Mouse (Mus musculus) hindbrain, postnatal 0 days (tissue): ENCODE measurements around the gene Acox2. TPM values are rescaled to one million over a fixed set of nuclear protein-coding genes. Genes with fewer than 3 reads are reported as not detected.

ENCODE experiments used
- ATAC-seq: fragments of 200-750 bp; cut with Nextera tagmentation; 2 replicates; pipeline ENCODE4 v1.8.0; 2017; ENCODE audit warnings: mild to moderate bottlenecking, moderate TSS enrichment, moderate library complexity
- DNase-seq: peaks from one replicate; pipeline ENCODE4 v3.0.0-alpha.2; 2015; ENCODE audit warnings: low spot score
- H3K27ac ChIP-seq: fragments of 300-500 bp; sonication (generic); 2 replicates; pipeline ENCODE4 v1.5.1; 2014; ENCODE audit warnings: mild to moderate bottlenecking
- H3K27me3 ChIP-seq: fragments of 300-500 bp; sonication (generic); 2 replicates; pipeline ENCODE4 v1.6.1; 2014; ENCODE audit warnings: low read length, mixed read lengths; ENCODE audit not compliant: insufficient read depth
- H3K36me3 ChIP-seq: fragments of 300-500 bp; sonication (generic); 2 replicates; pipeline ENCODE4 v1.6.1; 2014; ENCODE audit warnings: low read length, mixed read lengths; ENCODE audit not compliant: insufficient read depth
- H3K4me1 ChIP-seq: fragments of 300-500 bp; sonication (generic); 2 replicates; pipeline ENCODE4 v1.6.1; 2014; ENCODE audit warnings: antibody characterized with exemption, low read length, mixed read lengths; ENCODE audit not compliant: insufficient read depth
- H3K4me2 ChIP-seq: fragments of 300-500 bp; sonication (generic); 2 replicates; pipeline ENCODE4 v1.6.1; 2014; ENCODE audit warnings: low read depth, mild to moderate bottlenecking, low read length, moderate library complexity, mixed read lengths
- H3K4me3 ChIP-seq: fragments of 300-500 bp; sonication (generic); 2 replicates; pipeline ENCODE4 v1.5.1; 2014; ENCODE audit warnings: low read length
- H3K9ac ChIP-seq: fragments of 300-500 bp; sonication (generic); replicated peaks from 2 replicates; pipeline ENCODE4 v1.6.1; 2014; ENCODE audit warnings: mild to moderate bottlenecking, low read length, moderate library complexity, mixed read lengths
- H3K9me3 ChIP-seq: fragments of 300-500 bp; sonication (generic); 2 replicates; pipeline ENCODE4 v1.6.1; 2016; ENCODE audit warnings: low read length, mixed read lengths
- CTCF ChIP-seq: IDR thresholded peaks from 2 replicates; pipeline ENCODE4 v1.5.1; 2016; ENCODE audit warnings: antibody characterized with exemption, control low read depth, low read depth
- WGBS: fragments of 180-500 bp; shearing (Covaris S2); extraction: QIAGEN DNeasy Blood & Tissue Kit; methylation state at CpG from one replicate; pipeline ENCODE4 v1.1.7; 2014; 5-methylcytosine and 5-hydroxymethylcytosine counted together
- polyA plus RNA-seq: library from polyadenylated mRNA; unstranded; fragments of >200 nt; fragmentation: Nextera tagmentation; extraction: Ambion mirVana; gene quantifications from 2 replicates; pipeline ENCODE4 v1.2.1, GENCODE M21; 2015
- total RNA-seq: library from RNA; depleted of rRNA; stranded (reverse); fragments of >200 nt; gene quantifications from 2 replicates; pipeline ENCODE4 v1.2.3, GENCODE M21; 2014; rRNA removed

Acox2 gene
- total RNA-seq, result 0.50 TPM in 1 of 2 replicates, not detected in the other
- polyA plus RNA-seq, result 0.30 and 0.41 TPM in 2 replicates

DNA sequence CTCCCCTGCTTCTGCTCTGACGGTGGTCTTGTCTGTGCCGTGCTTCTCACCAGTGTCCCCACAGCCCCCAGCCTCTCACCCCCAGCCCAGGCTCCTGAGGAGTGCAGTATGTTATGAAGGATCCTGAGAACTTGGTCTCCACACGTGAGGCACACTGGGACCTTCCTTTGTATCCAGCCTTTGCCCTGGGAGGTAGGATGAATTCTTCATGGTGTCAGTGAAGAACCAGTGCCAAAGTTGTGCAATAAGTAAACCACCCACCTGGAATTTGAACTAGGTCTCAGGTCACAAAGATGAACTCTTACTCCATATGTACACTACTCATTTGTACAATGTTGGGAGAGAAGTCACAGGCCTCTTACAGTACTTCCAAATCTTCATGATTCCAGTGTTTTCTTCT lies at the start of gene Acox2:
TSS of gene Acox2 (minus strand) at position 188 of the 400 bp plus-strand sequence.
- Histone ChIP-seq H3K4me1 (peaks cover 3% of the 10 kb centered on the region; the same call in 1 of the 2 replicates), H3K4me2 (no peak within 1 kb of the TSS), H3K9ac (no peak within 1 kb of the TSS), H3K36me3 (no peaks in the 10 kb centered on the region), H3K9me3 (no peaks in the 10 kb centered on the region), H3K4me3 (no peak within 1 kb of the TSS), H3K27ac (no peak within 1 kb of the TSS), H3K27me3 (no peaks in the 10 kb centered on the region)
- TF ChIP-seq CTCF, result no peak
- ATAC-seq (no peak), DNase-seq (no peak)
- 87% methylated on average over 3 of the region's 3 CpGs for WGBS

DNA sequence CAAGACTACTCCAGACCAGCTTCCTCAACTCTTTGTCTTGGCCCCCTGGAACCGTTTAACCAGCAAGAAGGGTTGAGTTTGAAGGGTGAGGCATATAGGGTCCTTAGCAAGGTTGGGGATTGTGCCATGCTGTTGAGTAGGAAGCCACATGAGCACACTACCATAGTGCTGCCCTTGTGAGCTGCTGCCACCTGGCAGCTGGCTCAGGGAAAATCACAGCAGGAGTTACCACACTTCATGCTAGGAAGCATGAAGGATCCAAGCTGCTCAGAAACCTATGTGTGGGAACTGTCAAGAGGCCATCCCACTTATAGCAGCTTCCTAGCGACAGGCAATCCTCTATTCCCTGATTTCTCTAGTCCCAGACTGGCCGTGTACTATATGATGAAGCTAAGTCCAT lies 49.5 kb upstream of the Acox2 start:
- no peak for ATAC-seq
- no peak overlapping the region for H3K4me3 ChIP-seq
- H3K9me3 ChIP-seq, result no peaks in the 10 kb centered on the region
- no peak overlapping the region for H3K9ac ChIP-seq
- H3K4me2 ChIP-seq, result 0 out of 2 replicates have a peak overlapping the region, but pooled peaks have one; percentile 19
- no peak for DNase-seq
- H3K27ac ChIP-seq, result no peak overlapping the region
- H3K27me3 ChIP-seq, result no peaks in the 10 kb centered on the region
- WGBS, result 86% methylated on average over 3 of the region's 3 CpGs
- no peaks in the 10 kb centered on the region for H3K4me1 ChIP-seq
- TF ChIP-seq CTCF, result peak; percentile 16; the same call in 1 of the 2 replicates
- no peaks in the 10 kb centered on the region for H3K36me3 ChIP-seq

DNA sequence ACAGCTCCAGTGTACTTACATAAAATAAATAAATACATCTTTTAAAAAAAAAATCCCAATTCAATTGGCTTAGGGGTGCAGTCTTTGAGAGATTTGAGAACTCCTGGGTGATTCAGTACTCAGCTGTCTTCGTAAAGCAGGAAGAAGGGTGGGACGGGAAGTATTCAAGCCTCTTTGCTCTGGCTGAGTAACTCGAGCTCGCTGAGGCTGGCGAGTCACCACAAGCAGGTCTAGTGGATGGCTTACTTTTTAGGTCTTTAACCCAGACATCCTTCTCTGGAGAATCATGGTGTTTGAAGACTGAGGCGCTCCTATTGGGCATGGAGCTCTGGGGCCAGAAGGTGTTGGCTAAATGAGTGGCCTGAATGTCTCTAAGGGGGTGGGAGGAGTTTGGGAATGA lies 47.7 kb upstream of the Acox2 start:
- H3K9ac ChIP-seq, result no peak overlapping the region
- WGBS, result 83% methylated on average over 6 of the region's 6 CpGs
- H3K9me3 ChIP-seq, result no peaks in the 10 kb centered on the region
- no peaks in the 10 kb centered on the region for H3K36me3 ChIP-seq
- H3K4me1 ChIP-seq, result no peaks in the 10 kb centered on the region
- no peak overlapping the region for H3K27ac ChIP-seq
- no peak overlapping the region for H3K4me2 ChIP-seq
- ATAC-seq, result no peak
- no peak for DNase-seq
- H3K27me3 ChIP-seq, result no peaks in the 10 kb centered on the region
- no peak overlapping the region for H3K4me3 ChIP-seq
- TF ChIP-seq CTCF, result no peak

DNA sequence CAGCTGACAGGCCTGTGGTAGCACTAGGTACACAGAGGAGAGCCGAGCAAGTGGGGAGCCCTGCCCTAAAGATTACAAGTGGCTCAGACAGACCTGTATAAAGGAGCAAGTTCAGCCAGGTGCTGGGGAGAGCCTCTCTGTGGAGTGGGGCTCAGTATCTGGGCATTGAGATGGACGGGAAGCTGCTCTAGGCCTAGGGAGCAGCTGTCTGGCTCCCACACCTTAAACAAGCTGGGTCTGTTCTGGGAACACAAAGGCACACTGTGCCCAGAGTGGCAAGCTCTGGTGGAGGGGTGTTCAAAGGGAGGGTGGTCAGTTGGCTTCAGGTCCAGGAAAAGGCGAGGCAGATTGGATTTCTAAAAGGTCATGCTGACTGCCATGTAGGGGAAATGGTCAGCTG lies 45.9 kb upstream of the Acox2 start:
- H3K36me3 ChIP-seq, result no peaks in the 10 kb centered on the region
- no peak for TF ChIP-seq CTCF
- H3K27me3 ChIP-seq, result no peaks in the 10 kb centered on the region
- no peak for DNase-seq
- no peaks in the 10 kb centered on the region for H3K9me3 ChIP-seq
- no peak for ATAC-seq
- H3K4me2 ChIP-seq, result no peak overlapping the region
- no peak overlapping the region for H3K9ac ChIP-seq
- H3K4me3 ChIP-seq, result no peak overlapping the region
- no peak overlapping the region for H3K27ac ChIP-seq
- WGBS, result 54% methylated on average over 3 of the region's 3 CpGs
- H3K4me1 ChIP-seq, result no peaks in the 10 kb centered on the region

DNA sequence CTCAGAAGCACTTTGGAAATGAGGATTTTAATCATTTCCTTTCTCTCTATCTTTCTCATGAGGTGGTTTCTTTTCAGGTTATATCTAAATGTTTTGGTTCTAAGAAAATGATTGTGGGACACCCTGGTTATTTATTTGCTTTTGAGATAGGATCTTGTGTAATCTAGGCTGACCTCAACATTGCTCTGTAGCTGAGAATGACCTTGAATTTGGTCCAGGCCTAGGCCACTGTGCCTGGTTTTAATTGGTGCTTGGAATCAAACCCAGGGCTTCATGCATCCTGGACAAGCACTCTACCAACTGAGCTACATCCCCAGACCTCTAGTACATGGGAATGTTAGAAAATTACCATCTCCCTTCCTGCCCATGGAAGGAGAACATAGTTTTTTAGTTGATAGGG lies 44.9 kb upstream of the Acox2 start:
- no peak overlapping the region for H3K4me2 ChIP-seq
- no peak for TF ChIP-seq CTCF

DNA sequence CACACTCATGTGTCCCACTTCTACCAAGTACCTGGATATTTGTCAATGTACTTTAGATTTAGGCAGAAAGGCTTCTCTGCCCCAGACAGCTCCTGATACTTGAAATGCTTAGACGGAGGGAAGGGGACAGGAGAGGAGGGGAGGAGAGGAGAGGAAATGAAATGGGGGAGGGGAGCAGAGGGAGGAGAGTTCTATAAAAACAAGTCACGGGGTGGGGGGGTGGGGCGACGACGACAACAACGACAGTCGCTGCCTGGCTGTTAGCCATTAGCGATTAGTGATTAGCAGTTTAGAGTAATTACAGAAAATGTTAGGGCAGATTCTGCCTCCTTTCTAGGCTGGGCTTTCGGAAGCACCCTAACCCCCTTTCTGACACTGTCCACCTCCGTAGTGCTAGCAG lies 43.5 kb upstream of the Acox2 start:
- Histone ChIP-seq H3K27me3 (no peaks in the 10 kb centered on the region), H3K36me3 (no peaks in the 10 kb centered on the region), H3K9me3 (no peaks in the 10 kb centered on the region), H3K4me3 (no peak overlapping the region), H3K27ac (no peak overlapping the region), H3K4me1 (no peaks in the 10 kb centered on the region), H3K9ac (no peak overlapping the region), H3K4me2 (no peak overlapping the region)
- ATAC-seq, result no peak
- no peak for TF ChIP-seq CTCF
- WGBS, result 27% methylated on average over 10 of the region's 10 CpGs
- no peak for DNase-seq

More for the DNA sequence above, 44.9 kb upstream of the Acox2 start:
- no peaks in the 10 kb centered on the region for H3K9me3 ChIP-seq
- H3K27ac ChIP-seq, result no peak overlapping the region
- no peak for DNase-seq
- no peaks in the 10 kb centered on the region for H3K27me3 ChIP-seq
- H3K4me1 ChIP-seq, result no peaks in the 10 kb centered on the region
- H3K4me3 ChIP-seq, result no peak overlapping the region
- ATAC-seq, result no peak
- H3K36me3 ChIP-seq, result no peaks in the 10 kb centered on the region
- H3K9ac ChIP-seq, result no peak overlapping the region

DNA sequence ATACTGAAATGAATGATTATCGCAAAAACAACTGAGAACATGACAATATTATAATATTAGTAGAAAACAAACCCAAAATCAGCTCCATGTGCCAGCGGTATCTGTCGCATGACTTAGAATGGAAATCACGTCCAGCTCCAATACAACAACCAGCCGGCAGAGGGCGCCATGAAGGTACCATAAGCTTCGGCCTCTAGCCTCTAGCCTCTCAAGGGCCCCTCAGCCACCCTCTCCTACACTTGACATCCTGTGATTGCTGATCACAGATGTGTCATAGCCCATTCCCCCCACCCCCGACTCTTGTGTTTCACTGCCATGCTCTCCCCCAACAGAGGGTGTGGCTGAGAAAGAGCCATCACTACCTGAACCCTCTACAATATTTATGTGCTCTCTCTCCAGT lies 41.1 kb upstream of the Acox2 start:
- no peak overlapping the region for H3K27ac ChIP-seq
- no peak overlapping the region for H3K4me2 ChIP-seq
- peak; percentile 61 for ATAC-seq
- peak; percentile 60 for DNase-seq
- no peaks in the 10 kb centered on the region for H3K27me3 ChIP-seq
- H3K9me3 ChIP-seq, result no peaks in the 10 kb centered on the region
- H3K4me1 ChIP-seq, result no peaks in the 10 kb centered on the region
- peak; percentile 64 for TF ChIP-seq CTCF
- no peaks in the 10 kb centered on the region for H3K36me3 ChIP-seq
- no peak overlapping the region for H3K9ac ChIP-seq
- H3K4me3 ChIP-seq, result no peak overlapping the region
- WGBS, result 31% methylated on average over 8 of the region's 8 CpGs
